Mouse (Mus musculus) midbrain, embryonic 16.5 days (tissue): ENCODE data around the gene Ggact. TPM values are rescaled to one million over a fixed set of nuclear protein-coding genes. Genes with fewer than 3 reads are reported as not detected.

Experiments
- ATAC-seq: fragments of 200-750 bp; cut with Nextera tagmentation; 2 replicates; pipeline ENCODE4 v1.8.0; 2017; ENCODE audit warnings: moderate TSS enrichment
- H3K27ac ChIP-seq: fragments of 300-500 bp; sonication (generic); 2 replicates; pipeline ENCODE4 v1.5.1; 2014; ENCODE audit warnings: mild to moderate bottlenecking, low read length, mixed read lengths
- H3K27me3 ChIP-seq: fragments of 300-500 bp; sonication (generic); 2 replicates; pipeline ENCODE4 v1.6.1; 2014; ENCODE audit warnings: low read depth, low read length, mixed read lengths; ENCODE audit not compliant: control insufficient read depth, insufficient read depth
- H3K36me3 ChIP-seq: fragments of 300-500 bp; sonication (generic); 2 replicates; pipeline ENCODE4 v1.6.1; 2014; ENCODE audit warnings: mild to moderate bottlenecking, low read length, moderate library complexity, mixed read lengths; ENCODE audit not compliant: control insufficient read depth, insufficient read depth
- H3K4me1 ChIP-seq: fragments of 300-500 bp; sonication (generic); 2 replicates; pipeline ENCODE4 v1.6.1; 2014; ENCODE audit warnings: mild to moderate bottlenecking, low read length, mixed read lengths; ENCODE audit not compliant: control insufficient read depth, insufficient read depth
- H3K4me2 ChIP-seq: fragments of 300-500 bp; sonication (generic); 2 replicates; pipeline ENCODE4 v1.6.1; 2014; ENCODE audit warnings: mild to moderate bottlenecking, low read length, mixed read lengths
- H3K4me3 ChIP-seq: fragments of 300-500 bp; sonication (generic); 2 replicates; pipeline ENCODE4 v1.5.1; 2014; ENCODE audit warnings: low read depth, mild to moderate bottlenecking, low read length, moderate library complexity, mixed read lengths
- H3K9ac ChIP-seq: fragments of 300-500 bp; sonication (generic); 2 replicates; pipeline ENCODE4 v1.6.1; 2014; ENCODE audit warnings: low read depth, low read length, mixed read lengths
- H3K9me3 ChIP-seq: fragments of 300-500 bp; sonication (generic); replicated peaks from 2 replicates; pipeline ENCODE4 v1.6.1; 2014; ENCODE audit warnings: mild to moderate bottlenecking, low read length, mixed read lengths; ENCODE audit not compliant: control insufficient read depth, poor library complexity, severe bottlenecking
- WGBS: fragments of 180-500 bp; shearing (Covaris S2); extraction: QIAGEN DNeasy Blood & Tissue Kit; methylation state at CpG from one replicate; pipeline ENCODE4 v1.1.7; 2014; 5-methylcytosine and 5-hydroxymethylcytosine counted together
- polyA plus RNA-seq: library from polyadenylated mRNA; unstranded; fragments of >200 nt; fragmentation: Nextera tagmentation; extraction: Ambion mirVana; gene quantifications from 2 replicates; pipeline ENCODE4 v1.2.1, GENCODE M21; 2015

Ggact gene
- polyA plus RNA-seq, 1 experiment from 2014 or later: 8.7 TPM

GRCm38 (mm10) chr14:122920011-122920410 lies 6.5 kb upstream of the Ggact start:
- 86% methylated on average over 5 of the region's 5 CpGs for WGBS
- no peak overlapping the region for H3K9ac ChIP-seq
- H3K27ac ChIP-seq: no peak overlapping the region

DNA sequence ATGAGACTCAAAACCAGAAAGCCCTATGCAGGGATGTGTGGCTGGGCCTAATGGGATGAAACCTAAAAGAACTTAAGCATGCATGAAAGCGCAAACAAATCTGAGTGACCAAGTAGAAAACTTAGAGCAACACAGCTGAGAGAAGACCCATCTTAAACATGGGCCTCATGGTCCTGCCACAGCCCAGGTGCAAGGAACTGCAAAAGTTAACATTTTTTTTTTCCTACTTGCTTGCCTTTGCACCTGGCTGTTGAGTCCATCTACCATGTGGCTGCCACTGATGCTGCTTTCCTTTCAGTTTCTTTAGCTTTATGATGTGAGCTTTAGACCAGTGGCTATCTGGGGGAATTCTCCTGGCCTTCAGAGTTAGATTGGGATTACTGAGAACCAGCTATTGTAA lies 4.1 kb upstream of the Ggact start:
- Histone ChIP-seq H3K36me3 (no peaks in the 10 kb centered on the region), H3K9ac (no peak overlapping the region), H3K9me3 (no peaks in the 10 kb centered on the region), H3K27ac (no peak overlapping the region), H3K4me3 (no peak overlapping the region), H3K27me3 (peaks cover 5% of the 10 kb centered on the region; the same call in 1 of the 2 replicates), H3K4me1 (peaks cover 7% of the 10 kb centered on the region; the same call in 1 of the 2 replicates), H3K4me2 (no peak overlapping the region)
- 94% methylated on average over 1 of the region's 1 CpGs for WGBS
- ATAC-seq: no peak

More at GRCm38 (mm10) chr14:122920011-122920410, 6.5 kb upstream of the Ggact start:
- Histone ChIP-seq H3K27me3 (no peaks in the 10 kb centered on the region), H3K4me3 (no peak overlapping the region), H3K36me3 (no peaks in the 10 kb centered on the region), H3K9me3 (no peaks in the 10 kb centered on the region), H3K4me1 (no peaks in the 10 kb centered on the region), H3K4me2 (no peak overlapping the region)
- no peak for ATAC-seq

GRCm38 (mm10) chr14:122912812-122913498 lies 602 bp downstream of the Ggact start:
- H3K9ac ChIP-seq: peak overlapping the region; percentile 71

DNA sequence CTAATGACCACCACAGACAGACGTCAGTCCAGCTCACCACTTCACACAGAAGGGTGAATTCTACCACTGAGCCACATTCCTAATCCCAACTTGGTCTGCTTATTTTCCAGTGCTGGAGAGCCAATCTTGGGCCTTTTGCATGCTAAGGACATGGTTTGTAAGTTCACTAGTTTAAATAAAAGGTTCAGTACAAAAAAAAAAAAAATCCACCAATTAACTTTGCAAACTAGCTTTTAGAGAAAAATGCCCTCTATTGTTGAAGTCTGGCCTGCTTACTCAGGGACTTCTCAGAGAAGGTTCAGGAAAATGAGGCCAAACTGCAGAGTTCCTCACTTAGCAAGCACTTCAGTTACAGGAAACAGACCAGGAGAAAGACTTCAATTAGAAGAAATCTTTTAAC lies 1.4 kb downstream of the Ggact start:
- H3K4me3 ChIP-seq: no peak overlapping the region; the same call in 1 of the 2 replicates
- H3K27me3 ChIP-seq: peaks cover 19% of the 10 kb centered on the region; the same call in 1 of the 2 replicates
- peaks cover 10% of the 10 kb centered on the region; the same call in 1 of the 2 replicates for H3K9me3 ChIP-seq
- no peaks in the 10 kb centered on the region for H3K36me3 ChIP-seq
- H3K4me1 ChIP-seq: peaks cover 7% of the 10 kb centered on the region; the same call in 1 of the 2 replicates
- H3K4me2 ChIP-seq: no peak overlapping the region; the same call in 1 of the 2 replicates
- no peak overlapping the region for H3K27ac ChIP-seq
- 35% methylated on average over 1 of the region's 1 CpGs for WGBS
- ATAC-seq: no peak
- no peak overlapping the region for H3K9ac ChIP-seq

More at GRCm38 (mm10) chr14:122912812-122913498, 602 bp downstream of the Ggact start:
- no peak overlapping the region for H3K27ac ChIP-seq
- no peaks in the 10 kb centered on the region for H3K36me3 ChIP-seq
- peak overlapping the region; percentile 93 for H3K4me2 ChIP-seq
- peak; percentile 81 for ATAC-seq
- under 1% methylated on average over 54 of the region's 58 CpGs for WGBS
- peak overlapping the region; percentile 62 for H3K4me3 ChIP-seq
- H3K4me1 ChIP-seq: peaks cover 7% of the 10 kb centered on the region; the same call in 1 of the 2 replicates
- peaks cover 19% of the 10 kb centered on the region; the same call in 1 of the 2 replicates for H3K27me3 ChIP-seq
- H3K9me3 ChIP-seq: 0 out of 2 replicates have a peak, but pooled peaks cover 6% of the 10 kb centered on the region

GRCm38 (mm10) chr14:122911265-122911664 lies 2.3 kb downstream of the Ggact start:
- H3K27ac ChIP-seq: no peak overlapping the region
- ATAC-seq: no peak
- H3K4me2 ChIP-seq: no peak overlapping the region
- H3K27me3 ChIP-seq: peaks cover 19% of the 10 kb centered on the region; the same call in 1 of the 2 replicates
- H3K9ac ChIP-seq: no peak overlapping the region
- peaks cover 7% of the 10 kb centered on the region; the same call in 1 of the 2 replicates for H3K4me1 ChIP-seq
- H3K9me3 ChIP-seq: peaks cover 10% of the 10 kb centered on the region; the same call in 1 of the 2 replicates
- H3K4me3 ChIP-seq: no peak overlapping the region
- H3K36me3 ChIP-seq: no peaks in the 10 kb centered on the region

DNA sequence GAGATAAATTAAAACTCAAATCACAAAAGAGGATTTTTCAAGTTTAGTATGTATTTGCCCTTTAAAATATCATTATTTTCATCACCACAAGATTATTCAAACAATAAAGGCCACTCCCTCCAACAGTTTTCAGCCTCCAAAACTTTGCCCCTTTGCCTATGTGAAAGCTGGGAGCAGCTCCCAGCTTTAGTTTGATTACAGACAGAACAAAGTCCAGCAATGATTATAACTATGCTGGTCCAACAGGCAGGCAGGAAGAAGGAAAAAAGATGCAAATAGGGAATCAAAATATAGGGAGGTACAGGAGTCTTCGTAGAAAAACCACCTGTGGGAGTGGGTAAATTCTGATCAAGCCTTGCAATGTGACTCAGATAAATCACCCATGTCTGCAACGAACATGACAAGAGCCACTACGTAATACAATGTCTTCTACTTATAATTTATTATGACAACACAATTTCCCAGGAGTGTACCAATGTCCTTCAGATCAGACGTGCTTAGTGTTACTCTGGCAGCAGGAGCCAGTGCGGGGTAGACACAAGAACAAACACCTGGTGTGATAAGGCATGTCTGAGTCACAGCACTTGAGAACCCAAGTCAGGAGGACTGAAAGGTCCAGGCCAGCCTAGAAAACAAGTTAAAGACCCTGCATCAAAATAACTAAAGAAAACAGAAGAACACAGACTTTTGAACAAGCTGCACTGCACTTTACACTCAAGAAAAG lies 4.0 kb downstream of the Ggact start:
- Histone ChIP-seq H3K4me2 (no peak overlapping the region), H3K9me3 (peaks cover 10% of the 10 kb centered on the region; the same call in 1 of the 2 replicates), H3K27me3 (peaks cover 19% of the 10 kb centered on the region; the same call in 1 of the 2 replicates), H3K36me3 (peaks cover 3% of the 10 kb centered on the region; the same call in 1 of the 2 replicates), H3K4me1 (peaks cover 7% of the 10 kb centered on the region; the same call in 1 of the 2 replicates), H3K9ac (no peak overlapping the region), H3K4me3 (no peak overlapping the region), H3K27ac (no peak overlapping the region)
- 89% methylated on average over 5 of the region's 5 CpGs for WGBS
- no peak for ATAC-seq

- H3K27me3 ChIP-seq: peaks cover 13% of the 10 kb centered on the region; the same call in 1 of the 2 replicates
- H3K27ac ChIP-seq: no peak overlapping the region
- H3K4me3 ChIP-seq: no peak overlapping the region
- H3K4me1 ChIP-seq: peaks cover under 1% of the 10 kb centered on the region; the same call in 1 of the 2 replicates
- H3K36me3 ChIP-seq: peaks cover 3% of the 10 kb centered on the region; the same call in 1 of the 2 replicates
- no peak for ATAC-seq
- peaks cover 10% of the 10 kb centered on the region; the same call in 1 of the 2 replicates for H3K9me3 ChIP-seq
- 93% methylated on average over 4 of the region's 4 CpGs for WGBS
- no peak overlapping the region for H3K9ac ChIP-seq
- H3K4me2 ChIP-seq: no peak overlapping the region
Observed at GRCm38 (mm10) chr14:122908075-122908474, 5.5 kb downstream of the Ggact start.

DNA sequence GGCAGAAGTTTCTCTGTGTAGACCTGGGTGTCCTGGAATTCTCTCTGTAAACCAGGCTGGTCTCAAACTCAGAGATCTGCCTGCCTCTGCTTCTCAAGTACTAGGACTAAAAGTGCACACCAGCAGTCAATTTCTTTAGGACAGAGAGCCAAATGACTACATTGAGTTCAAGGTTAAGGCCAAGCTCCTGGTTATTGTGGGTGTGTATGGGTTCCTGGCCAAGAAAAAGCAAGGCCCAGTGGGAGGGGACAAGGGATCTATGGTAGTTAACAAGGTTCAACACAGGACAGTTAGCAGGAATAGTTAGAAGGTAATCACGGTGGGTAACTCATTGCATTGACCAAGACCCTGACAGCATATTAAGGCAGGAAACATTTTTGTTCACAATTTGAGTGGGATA lies 8.6 kb downstream of the Ggact start:
- H3K4me2 ChIP-seq: no peak overlapping the region
- no peak for ATAC-seq
- H3K36me3 ChIP-seq: peaks cover 3% of the 10 kb centered on the region; the same call in 1 of the 2 replicates
- 0 out of 2 replicates have a peak, but pooled peaks cover 2% of the 10 kb centered on the region for H3K27me3 ChIP-seq
- H3K4me3 ChIP-seq: no peak overlapping the region
- peaks cover 10% of the 10 kb centered on the region; the same call in 1 of the 2 replicates for H3K9me3 ChIP-seq
- no peak overlapping the region for H3K9ac ChIP-seq
- 92% methylated on average over 1 of the region's 1 CpGs for WGBS
- H3K27ac ChIP-seq: no peak overlapping the region
- no peaks in the 10 kb centered on the region for H3K4me1 ChIP-seq
